Mouse (Mus musculus) layer of hippocampus, postnatal 10 days (tissue): ENCODE results near the gene Pgghg. TPM values are rescaled to one million over a fixed set of nuclear protein-coding genes. Genes with fewer than 3 reads are reported as not detected.

ENCODE experiments used
- DNase-seq, 2 experiments: peaks; one replicate each; pipeline ENCODE4 v3.0.0; 2021; ENCODE audit warnings: low spot score in 2 of 2
- total RNA-seq, 2 experiments: library from RNA; stranded (reverse); gene quantifications; 2 replicates each; pipeline ENCODE4 v1.2.3; 2021

Pgghg gene
- total RNA-seq, 2 experiments from 2014 or later = 4.2 to 5.0 TPM

GRCm38 (mm10) chr7:140987182-140988138 is 46.3 kb downstream of the Pgghg start:
- DNase-seq = no peak

GRCm38 (mm10) chr7:140989022-140989421 is 47.8 kb downstream of the Pgghg start:
- no peak for DNase-seq

GRCm38 (mm10) chr7:140990185-140990584 is 49.0 kb downstream of the Pgghg start:
- no peak for DNase-seq

- DNase-seq = no peak
Observed at GRCm38 (mm10) chr7:140990622-140991021, 49.4 kb downstream of the Pgghg start.

- no peak for DNase-seq
Observed at GRCm38 (mm10) chr7:140991117-140991689, 50.0 kb downstream of the Pgghg start.

Other genes starting within 250 kb of the Pgghg start
- gene Olfr541, start 244.1 kb upstream of the Pgghg start, total RNA-seq = not detected
- gene Cyp2e1, start 177.7 kb upstream of the Pgghg start, total RNA-seq = not detected
- not detected for gene Syce1, start 153.5 kb upstream of the Pgghg start, total RNA-seq
- 1 to 10 TPM; 8.5 to 9.3 TPM for gene Zfp941, start 119.2 kb upstream of the Pgghg start, total RNA-seq
- gene Urah, start 106.4 kb upstream of the Pgghg start, total RNA-seq = 1 to 10 TPM in 1 of 2 experiments, not detected in 1; 1.2 TPM
- not detected for gene Scgb1c1, start 95.8 kb upstream of the Pgghg start, total RNA-seq
- gene Odf3, start 93.6 kb upstream of the Pgghg start, total RNA-seq = not detected
- under 1 TPM; 0.40 to 0.73 TPM for gene Gm45785, start 85.1 kb upstream of the Pgghg start, total RNA-seq
- gene Ric8a, start 84.4 kb upstream of the Pgghg start, total RNA-seq = 100 to 1,000 TPM in 1 of 2 experiments, 10 to 100 TPM in 1; 91.1 to 106 TPM
- gene Bet1l, start 83.8 kb upstream of the Pgghg start, total RNA-seq = 10 to 100 TPM; 27.2 to 28.1 TPM
- 100 to 1,000 TPM; 151 to 155 TPM for gene Psmd13, start 59.4 kb upstream of the Pgghg start, total RNA-seq
- gene Sirt3, start 59.1 kb upstream of the Pgghg start, total RNA-seq = 10 to 100 TPM; 46.0 to 48.6 TPM
- gene Cox8b, start 40.9 kb upstream of the Pgghg start, total RNA-seq = not detected
- under 1 TPM; 0.27 to 0.53 TPM for gene Nlrp6, start 20.5 kb upstream of the Pgghg start, total RNA-seq
- not detected for gene Ifitm5, start 8.9 kb downstream of the Pgghg start, total RNA-seq
- not detected for gene Gm45717, start 14.5 kb downstream of the Pgghg start, total RNA-seq
- 10 to 100 TPM; 20.3 to 27.0 TPM for gene Ifitm2, start 14.6 kb downstream of the Pgghg start, total RNA-seq
- gene Ifitm1, start 25.8 kb downstream of the Pgghg start, total RNA-seq = 1 to 10 TPM; 3.6 to 5.5 TPM
- gene Ifitm3, start 69.4 kb downstream of the Pgghg start, total RNA-seq = 10 to 100 TPM; 13.0 TPM
- gene Ifitm6, start 76.5 kb downstream of the Pgghg start, total RNA-seq = not detected
- not detected for gene Gm17387, start 87.7 kb downstream of the Pgghg start, total RNA-seq
- 100 to 1,000 TPM; 103 to 123 TPM for gene B4galnt4, start 119.7 kb downstream of the Pgghg start, total RNA-seq
- not detected for gene Pkp3, start 136.8 kb downstream of the Pgghg start, total RNA-seq
- 1 to 10 TPM; 2.1 to 2.5 TPM for gene Sigirr, start 159.2 kb downstream of the Pgghg start, total RNA-seq
- gene Ano9, start 176.4 kb downstream of the Pgghg start, total RNA-seq = not detected
- 10 to 100 TPM; 47.9 to 68.4 TPM for gene Ptdss2, start 181.0 kb downstream of the Pgghg start, total RNA-seq
- gene Rnh1, start 231.5 kb downstream of the Pgghg start, total RNA-seq = 10 to 100 TPM; 29.7 to 32.4 TPM